Mouse (Mus musculus) layer of hippocampus, adult 2 months (tissue): Measurements from ENCODE around the gene Ptprg. TPM values are rescaled to one million over a fixed set of nuclear protein-coding genes. Genes with fewer than 3 reads are reported as not detected.

Experiments used
- DNase-seq, 2 experiments: peaks; one replicate each; pipeline ENCODE4 v3.0.0; 2022; ENCODE audit warnings: low spot score in 2 of 2
- H3K27ac ChIP-seq: fragments of 200-600 bp; 2 replicates; pipeline ENCODE4 v1.8.1; 2022
- H3K4me3 ChIP-seq: fragments of 200-600 bp; 2 replicates; pipeline ENCODE4 v1.8.1; 2022; ENCODE audit warnings: mild to moderate bottlenecking
- CTCF ChIP-seq: fragments of 200-600 bp; conservative IDR thresholded peaks from 2 replicates; pipeline ENCODE4 v1.8.1; 2022; ENCODE audit warnings: antibody characterized with exemption, mild to moderate bottlenecking, moderate library complexity
- total RNA-seq, 2 experiments: library from RNA; stranded (reverse); gene quantifications; 2 replicates each; pipeline ENCODE4 v1.2.3; 2021

Gene Ptprg
- total RNA-seq, 2 experiments from 2014 or later: 106 to 112 TPM

- peak; percentile 17 to 30 for DNase-seq
- Histone ChIP-seq H3K27ac (peak overlapping the region; percentile 97), H3K4me3 (peak overlapping the region; percentile 94)
- TF ChIP-seq CTCF: no peak
These were observed 2.4 kb downstream of the Ptprg start for GRCm38 (mm10) chr14:11555521-11556355.

GRCm38 (mm10) chr14:11556356-11557130 lies 3.2 kb downstream of the Ptprg start:
- Histone ChIP-seq H3K27ac (peak overlapping the region; percentile 97), H3K4me3 (peak overlapping the region; percentile 94)
- TF ChIP-seq CTCF: peak; percentile 89
- peak; percentile 69 to 81 for DNase-seq

GRCm38 (mm10) chr14:11558496-11558895 lies 5.2 kb downstream of the Ptprg start:
- DNase-seq: no peak
- Histone ChIP-seq H3K4me3 (no peak overlapping the region), H3K27ac (no peak overlapping the region)
- no peak for TF ChIP-seq CTCF

GRCm38 (mm10) chr14:11560641-11561232 lies 7.4 kb downstream of the Ptprg start:
- no peak overlapping the region for H3K4me3 ChIP-seq
- no peak overlapping the region for H3K27ac ChIP-seq
- no peak for DNase-seq
- TF ChIP-seq CTCF: no peak

- Histone ChIP-seq H3K4me3 (no peak overlapping the region), H3K27ac (no peak overlapping the region)
- TF ChIP-seq CTCF: no peak
- DNase-seq: no peak
These were observed 8.1 kb downstream of the Ptprg start for GRCm38 (mm10) chr14:11561397-11561796.

GRCm38 (mm10) chr14:11562870-11563269 lies 9.5 kb downstream of the Ptprg start:
- DNase-seq: peak in 1 of 2 experiments; percentile 29
- no peak for TF ChIP-seq CTCF
- Histone ChIP-seq H3K4me3 (no peak overlapping the region), H3K27ac (no peak overlapping the region)

GRCm38 (mm10) chr14:11563656-11564055 lies 10.3 kb downstream of the Ptprg start:
- TF ChIP-seq CTCF: no peak
- DNase-seq: no peak
- Histone ChIP-seq H3K27ac (no peak overlapping the region), H3K4me3 (no peak overlapping the region)

- no peak for TF ChIP-seq CTCF
These were observed 11.1 kb downstream of the Ptprg start for GRCm38 (mm10) chr14:11564456-11564855.

GRCm38 (mm10) chr14:11565283-11565682 lies 12.0 kb downstream of the Ptprg start:
- TF ChIP-seq CTCF: peak; percentile 64
- Histone ChIP-seq H3K4me3 (no peak overlapping the region), H3K27ac (no peak overlapping the region)
- no peak for DNase-seq

More at GRCm38 (mm10) chr14:11564456-11564855, 11.1 kb downstream of the Ptprg start:
- H3K27ac ChIP-seq: no peak overlapping the region
- H3K4me3 ChIP-seq: no peak overlapping the region
- no peak for DNase-seq

- no peak for DNase-seq
- Histone ChIP-seq H3K4me3 (no peak overlapping the region), H3K27ac (no peak overlapping the region)
- TF ChIP-seq CTCF: no peak
These were observed 16.4 kb downstream of the Ptprg start for GRCm38 (mm10) chr14:11569734-11570133.

- H3K4me3 ChIP-seq: no peak overlapping the region
- no peak overlapping the region for H3K27ac ChIP-seq
- no peak for TF ChIP-seq CTCF
- no peak for DNase-seq
These were observed 18.5 kb downstream of the Ptprg start for GRCm38 (mm10) chr14:11571766-11572394.

GRCm38 (mm10) chr14:11572395-11572784 lies 19.1 kb downstream of the Ptprg start:
- no peak for DNase-seq
- no peak overlapping the region for H3K4me3 ChIP-seq
- TF ChIP-seq CTCF: no peak
- no peak overlapping the region for H3K27ac ChIP-seq

GRCm38 (mm10) chr14:11573710-11574109 lies 20.4 kb downstream of the Ptprg start:
- H3K27ac ChIP-seq: no peak overlapping the region
- no peak for TF ChIP-seq CTCF

More at GRCm38 (mm10) chr14:11573710-11574109, 20.4 kb downstream of the Ptprg start:
- DNase-seq: no peak
- no peak overlapping the region for H3K4me3 ChIP-seq
